Mouse (Mus musculus): ENCODE results near the gene Mob2. TPM values are rescaled to one million over a fixed set of nuclear protein-coding genes. Genes with fewer than 3 reads are reported as not detected.
A peak's percentile ranks its signal among the peaks of the same experiment; 100 is the strongest.

Gene Mob2
- 53.6 and 72.9 TPM in 2 replicates for total RNA-seq (2017)

DNA sequence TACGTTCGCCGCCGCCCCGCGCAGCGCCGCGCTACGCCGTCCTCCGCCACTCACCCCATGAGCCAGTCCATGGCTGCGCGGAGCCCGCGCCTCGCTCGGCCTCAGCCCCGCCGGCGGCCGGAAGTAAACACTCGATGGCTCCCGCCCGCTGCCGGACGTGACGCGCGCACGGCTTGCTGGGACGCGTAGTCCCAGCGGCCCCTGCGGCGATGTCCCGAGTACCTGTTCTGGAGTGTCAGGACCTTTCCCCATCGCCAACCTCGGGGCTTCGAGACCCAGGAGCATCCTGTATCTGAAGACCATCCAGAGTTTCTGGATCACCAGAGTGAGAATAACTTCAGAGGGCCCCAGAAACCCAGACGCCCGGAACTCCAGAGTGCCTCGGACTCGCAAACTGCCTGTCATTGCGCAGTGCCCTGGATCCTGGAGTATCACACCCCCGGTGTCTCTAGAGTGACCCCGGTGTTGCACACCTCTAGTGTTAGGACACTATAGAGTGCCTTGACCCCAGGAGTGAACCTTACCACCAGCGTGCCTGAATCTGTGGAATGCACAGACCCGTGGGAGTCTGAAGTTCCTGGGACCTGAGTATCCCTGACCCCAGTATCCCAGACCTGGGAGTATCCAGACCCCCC is at the start of gene Mob2:
Gene Mob2, minus strand, starts transcription at position 135 of the 635 bp plus-strand sequence.
- ATAC-seq (replicated peaks in 1 of 2; ENCODE audit: insufficient read depth in 1 of 2, low FRiP score in 2 of 2, low TSS enrichment in 1 of 2, low read depth in 1 of 2, poor library complexity in 2 of 2, severe bottlenecking in 2 of 2): peak; percentile 80 to 82

DNA sequence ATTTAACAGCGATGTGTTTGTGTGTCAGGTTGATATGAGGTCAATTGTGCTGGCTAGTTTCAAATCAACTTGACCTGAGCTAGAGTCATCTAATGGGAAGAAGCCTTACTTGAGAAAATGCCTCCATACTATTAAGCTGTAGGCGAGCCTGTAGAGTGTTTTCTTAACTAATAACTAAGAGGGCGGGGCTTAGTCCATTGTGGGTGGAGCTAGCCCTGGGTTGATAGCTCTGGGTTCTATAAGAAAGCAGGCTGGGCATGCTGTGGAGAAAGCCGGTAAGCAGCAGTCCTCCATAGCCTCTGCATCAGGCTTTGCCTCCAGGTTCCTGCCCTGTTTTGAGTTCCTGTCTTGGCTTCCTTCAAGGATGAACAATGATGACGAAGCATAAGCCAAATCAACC is 43.9 kb upstream of the Mob2 start:
- ATAC-seq (replicated peaks in 1 of 2; ENCODE audit: insufficient read depth in 1 of 2, low FRiP score in 2 of 2, low TSS enrichment in 1 of 2, low read depth in 1 of 2, poor library complexity in 2 of 2, severe bottlenecking in 2 of 2): no peak

DNA sequence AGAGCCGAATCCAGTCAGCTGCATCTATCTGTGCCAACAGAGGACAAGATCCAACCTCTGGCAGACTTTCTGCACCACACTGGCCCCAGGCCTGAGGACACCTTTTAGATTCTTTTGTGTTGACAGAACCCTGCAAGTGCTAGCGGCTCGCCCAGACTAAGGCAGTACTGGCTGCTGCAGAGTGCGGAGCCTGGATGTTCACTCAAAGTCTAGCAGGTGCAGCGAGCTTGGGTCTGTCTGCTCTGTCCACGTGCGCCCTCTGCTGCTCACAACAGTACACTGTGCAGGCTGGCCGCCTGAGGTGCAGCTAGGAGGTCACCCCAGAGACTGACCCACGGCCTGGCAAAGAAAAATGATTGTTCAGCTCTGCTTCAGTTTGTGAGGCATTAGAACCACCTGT is 36.9 kb upstream of the Mob2 start:
- ATAC-seq (replicated peaks in 1 of 2; ENCODE audit: insufficient read depth in 1 of 2, low FRiP score in 2 of 2, low TSS enrichment in 1 of 2, low read depth in 1 of 2, poor library complexity in 2 of 2, severe bottlenecking in 2 of 2): peak; percentile 84 to 86

DNA sequence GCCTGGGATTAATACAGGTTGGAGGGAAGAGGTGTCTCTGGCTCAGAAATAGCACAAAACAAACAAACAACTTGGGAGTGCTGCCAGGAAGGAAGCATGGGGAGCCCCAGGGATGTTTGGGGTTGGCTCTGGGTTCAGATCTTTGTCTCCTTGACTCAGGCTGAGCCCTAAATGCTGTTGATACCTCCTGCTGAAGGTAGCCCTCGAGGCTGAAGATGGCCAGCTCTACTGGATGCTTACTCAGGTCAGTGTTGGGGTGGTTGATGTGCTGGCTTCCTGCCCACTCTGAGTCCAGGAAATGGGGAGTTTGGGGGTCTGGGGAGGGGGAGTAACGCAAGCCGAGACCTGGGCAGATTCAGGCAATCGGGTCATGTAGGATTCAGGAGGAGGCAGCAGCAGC is 35.8 kb upstream of the Mob2 start:
- ATAC-seq (replicated peaks in 1 of 2; ENCODE audit: insufficient read depth in 1 of 2, low FRiP score in 2 of 2, low TSS enrichment in 1 of 2, low read depth in 1 of 2, poor library complexity in 2 of 2, severe bottlenecking in 2 of 2): no peak

GRCm38 (mm10) chr7:142095183-142095931 is 34.5 kb upstream of the Mob2 start, which contains the start of gene Dusp8:
TSS of gene Dusp8 (minus strand) at chr7:142095843.
- ATAC-seq (replicated peaks in 1 of 2; ENCODE audit: insufficient read depth in 1 of 2, low FRiP score in 2 of 2, low TSS enrichment in 1 of 2, low read depth in 1 of 2, poor library complexity in 2 of 2, severe bottlenecking in 2 of 2): peak; percentile 39 to 67

- no peak for ATAC-seq (replicated peaks in 1 of 2; ENCODE audit: insufficient read depth in 1 of 2, low FRiP score in 2 of 2, low TSS enrichment in 1 of 2, low read depth in 1 of 2, poor library complexity in 2 of 2, severe bottlenecking in 2 of 2)
Observed at GRCm38 (mm10) chr7:142094301-142095143, 33.7 kb upstream of the Mob2 start.

GRCm38 (mm10) chr7:142093696-142094240 is 32.9 kb upstream of the Mob2 start:
- no peak for ATAC-seq (replicated peaks in 1 of 2; ENCODE audit: insufficient read depth in 1 of 2, low FRiP score in 2 of 2, low TSS enrichment in 1 of 2, low read depth in 1 of 2, poor library complexity in 2 of 2, severe bottlenecking in 2 of 2)

DNA sequence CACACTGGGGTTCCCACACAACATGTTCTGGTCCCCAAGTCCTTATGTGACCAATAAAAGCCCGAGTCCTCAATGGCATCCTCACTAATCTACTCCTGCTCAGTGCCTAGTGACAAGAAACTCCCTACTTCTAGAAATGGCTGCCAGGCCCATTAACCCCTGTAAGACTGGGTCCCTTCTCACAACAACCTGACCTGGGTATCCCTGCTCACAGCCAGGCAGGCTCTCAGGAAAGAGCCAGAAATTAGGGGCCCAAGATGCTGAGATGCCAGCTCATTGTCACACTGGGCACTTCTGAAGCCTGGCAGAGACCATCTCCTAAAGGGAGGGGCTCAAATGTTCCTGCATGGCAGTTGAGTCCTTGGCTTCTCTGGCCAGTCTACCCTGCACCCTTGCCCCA is 32.1 kb upstream of the Mob2 start:
- no peak for ATAC-seq (replicated peaks in 1 of 2; ENCODE audit: insufficient read depth in 1 of 2, low FRiP score in 2 of 2, low TSS enrichment in 1 of 2, low read depth in 1 of 2, poor library complexity in 2 of 2, severe bottlenecking in 2 of 2)

- no peak for ATAC-seq (replicated peaks in 1 of 2; ENCODE audit: insufficient read depth in 1 of 2, low FRiP score in 2 of 2, low TSS enrichment in 1 of 2, low read depth in 1 of 2, poor library complexity in 2 of 2, severe bottlenecking in 2 of 2)
Observed at GRCm38 (mm10) chr7:142091848-142092247, 31.0 kb upstream of the Mob2 start.

- ATAC-seq (replicated peaks in 1 of 2; ENCODE audit: insufficient read depth in 1 of 2, low FRiP score in 2 of 2, low TSS enrichment in 1 of 2, low read depth in 1 of 2, poor library complexity in 2 of 2, severe bottlenecking in 2 of 2): no peak
Observed at GRCm38 (mm10) chr7:142089648-142090447, 29.0 kb upstream of the Mob2 start.

DNA sequence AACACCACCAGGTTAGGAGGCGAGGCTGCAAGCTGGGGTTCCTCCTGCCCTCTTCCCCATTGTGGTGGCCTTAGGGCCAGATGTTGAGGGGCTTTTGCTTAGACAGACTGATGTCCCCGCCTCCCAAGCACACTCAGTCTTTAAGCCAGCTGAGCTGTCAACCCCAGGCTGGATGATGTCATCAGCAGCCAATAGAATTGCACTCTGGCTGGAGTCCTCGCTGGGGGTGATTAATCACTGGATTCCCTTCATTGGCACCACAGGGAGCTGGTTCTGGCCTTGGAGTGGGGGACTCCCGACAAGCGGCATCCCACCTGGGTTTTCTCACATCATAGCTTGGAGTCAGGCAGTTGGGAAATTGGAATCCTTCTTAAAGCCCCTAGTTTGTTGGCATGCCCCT is 28.0 kb upstream of the Mob2 start:
- no peak; a peak in 1 of 4 replicates for ATAC-seq (replicated peaks in 1 of 2; ENCODE audit: insufficient read depth in 1 of 2, low FRiP score in 2 of 2, low TSS enrichment in 1 of 2, low read depth in 1 of 2, poor library complexity in 2 of 2, severe bottlenecking in 2 of 2)

- ATAC-seq (replicated peaks in 1 of 2; ENCODE audit: insufficient read depth in 1 of 2, low FRiP score in 2 of 2, low TSS enrichment in 1 of 2, low read depth in 1 of 2, poor library complexity in 2 of 2, severe bottlenecking in 2 of 2): no peak; a peak in 1 of 4 replicates
Observed at GRCm38 (mm10) chr7:142087069-142087652, 26.3 kb upstream of the Mob2 start.

GRCm38 (mm10) chr7:142086159-142086905 is 25.5 kb upstream of the Mob2 start:
- no peak for ATAC-seq (replicated peaks in 1 of 2; ENCODE audit: insufficient read depth in 1 of 2, low FRiP score in 2 of 2, low TSS enrichment in 1 of 2, low read depth in 1 of 2, poor library complexity in 2 of 2, severe bottlenecking in 2 of 2)

DNA sequence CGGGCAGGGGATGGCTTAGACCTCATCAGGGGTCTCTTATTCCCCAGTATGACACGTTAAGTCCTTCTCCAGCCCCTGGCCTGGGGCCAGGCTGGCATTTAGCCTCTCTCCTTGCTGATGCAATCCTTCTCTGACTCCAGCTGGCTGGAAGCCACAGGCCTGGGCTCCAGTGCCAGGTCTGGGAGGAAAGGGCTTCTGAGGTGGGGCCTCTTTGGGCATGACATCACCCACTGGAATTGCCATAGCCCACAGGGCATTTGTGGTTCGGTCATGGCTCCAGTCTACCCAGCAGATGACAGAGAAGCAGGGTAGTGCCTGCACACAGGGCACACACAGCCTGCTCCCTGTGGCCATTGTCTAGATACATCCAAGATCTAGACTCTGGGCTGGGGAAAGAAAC is 24.0 kb upstream of the Mob2 start:
- no peak for ATAC-seq (replicated peaks in 1 of 2; ENCODE audit: insufficient read depth in 1 of 2, low FRiP score in 2 of 2, low TSS enrichment in 1 of 2, low read depth in 1 of 2, poor library complexity in 2 of 2, severe bottlenecking in 2 of 2)

- no peak for ATAC-seq (replicated peaks in 1 of 2; ENCODE audit: insufficient read depth in 1 of 2, low FRiP score in 2 of 2, low TSS enrichment in 1 of 2, low read depth in 1 of 2, poor library complexity in 2 of 2, severe bottlenecking in 2 of 2)
Observed at GRCm38 (mm10) chr7:142084395-142084794, 23.5 kb upstream of the Mob2 start.
